In the genomic region with DNA sequence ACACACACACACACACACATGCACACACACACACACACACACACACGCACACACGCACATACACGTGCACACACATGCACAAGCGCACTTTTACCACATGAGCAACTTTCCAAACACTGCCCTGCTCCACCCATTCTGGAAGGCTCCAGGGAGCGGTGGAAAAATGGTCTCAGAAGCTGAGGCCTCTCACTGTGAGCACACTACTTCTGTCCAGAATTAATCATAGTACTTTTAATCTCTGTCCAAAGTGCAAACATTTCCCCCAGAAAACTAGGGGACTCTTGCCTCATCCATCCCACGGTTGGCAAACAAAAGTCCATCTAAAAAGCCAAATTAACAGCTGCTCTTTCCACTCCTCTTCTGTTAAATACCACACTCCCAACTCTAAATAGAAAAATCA, we compare ENCODE assay signal across 26 mouse cellular contexts.
A peak's percentile ranks its signal among the peaks of the same experiment; 100 is the strongest.
DNase-seq lines count a peak whose midpoint lies in the region; ATAC-seq lines count a peak whose summit lies in the region.
"Had no signal": no experiment of that assay in that cellular context is flagged by ENCODE, and none has a peak within 500 bp of the region (broad histone marks: within the 10 kb centered on the region; RNA-seq: fewer than 3 reads in every experiment).

No protein-coding gene starts in this region.

- no peak overlapping the region for H3K4me3 ChIP-seq in intestine, embryonic 15.5 days (replicated peaks)
- no peak overlapping the region for H3K4me3 ChIP-seq in intestine, embryonic 16.5 days (ENCODE audit: low read length)
- H3K4me3 ChIP-seq: embryonic facial prominence, embryonic 10.5 days; embryonic facial prominence, embryonic 15.5 days; forebrain, embryonic 12.5 days; hindbrain, embryonic 13.5 days; kidney, embryonic 15.5 days; limb, embryonic 10.5 days; limb, embryonic 15.5 days; midbrain, embryonic 13.5 days had no signal

- ATAC-seq in intestine, embryonic 15.5 days: peak; percentile 41; the same call in 1 of the 2 replicates
- no peak for ATAC-seq in intestine, embryonic 16.5 days
- ATAC-seq: forebrain, postnatal 0 days; midbrain, embryonic 13.5 days; Patski had no signal

- no peak overlapping the region for H3K27ac ChIP-seq in intestine, embryonic 15.5 days
- no peak overlapping the region for H3K27ac ChIP-seq in intestine, embryonic 16.5 days (ENCODE audit: low read length)
- H3K27ac ChIP-seq: embryonic facial prominence, embryonic 10.5 days; embryonic facial prominence, embryonic 15.5 days; forebrain, embryonic 12.5 days; hindbrain, embryonic 13.5 days; kidney, embryonic 15.5 days; limb, embryonic 10.5 days; limb, embryonic 15.5 days; macrophage; midbrain, embryonic 13.5 days had no signal

- DNase-seq in gastrocnemius, postnatal 25 days: peak; percentile 18
- no peak for DNase-seq in gastrocnemius, postnatal 10 days
- peak; percentile 33 to 52 for DNase-seq in heart, adult 9 months (ENCODE audit: low spot score in 2 of 2)
- DNase-seq in heart, postnatal 25 days (ENCODE audit: low spot score): peak; percentile 21
- DNase-seq in kidney, postnatal 4 days: no peak
- DNase-seq: adrenal gland, postnatal 10 days; cerebellum, adult 8-10 months; cerebellum, postnatal 25 days; forebrain, postnatal 0 days; kidney, adult 18-20 months; kidney, postnatal 25 days; layer of hippocampus, postnatal 36 days; lung, adult 2 months; lung, postnatal 10 days had no signal

- no peak overlapping the region for H3K4me2 ChIP-seq in intestine, embryonic 15.5 days (replicated peaks)
- no peak overlapping the region for H3K4me2 ChIP-seq in intestine, embryonic 16.5 days (ENCODE audit: low read depth, low read length)
- H3K4me2 ChIP-seq: embryonic facial prominence, embryonic 15.5 days; forebrain, embryonic 12.5 days; hindbrain, embryonic 13.5 days; kidney, embryonic 15.5 days; limb, embryonic 15.5 days; midbrain, embryonic 13.5 days had no signal

- H3K9ac ChIP-seq in intestine, embryonic 15.5 days: no peak overlapping the region
- no peak overlapping the region for H3K9ac ChIP-seq in intestine, embryonic 16.5 days (ENCODE audit: low read depth, low read length)
- H3K9ac ChIP-seq: embryonic facial prominence, embryonic 15.5 days; forebrain, embryonic 12.5 days; forebrain, postnatal 0 days; hindbrain, embryonic 13.5 days; kidney, embryonic 15.5 days; limb, embryonic 15.5 days; midbrain, embryonic 13.5 days had no signal

- H3K4me1 ChIP-seq in intestine, embryonic 15.5 days (replicated peaks): peaks cover 4% of the 10 kb centered on the region; the same call in 1 of the 2 replicates
- H3K4me1 ChIP-seq in intestine, embryonic 16.5 days (ENCODE audit: control insufficient read depth, insufficient read depth, low read length): no peaks in the 10 kb centered on the region
- H3K4me1 ChIP-seq: embryonic facial prominence, embryonic 10.5 days; embryonic facial prominence, embryonic 15.5 days; forebrain, embryonic 12.5 days; limb, embryonic 15.5 days had no signal

- no peaks in the 10 kb centered on the region for H3K27me3 ChIP-seq in intestine, embryonic 15.5 days (replicated peaks)
- H3K27me3 ChIP-seq in intestine, embryonic 16.5 days (replicated peaks; ENCODE audit: control insufficient read depth, insufficient read depth, low read length): no peaks in the 10 kb centered on the region
- H3K27me3 ChIP-seq: embryonic facial prominence, embryonic 15.5 days; forebrain, embryonic 12.5 days; hindbrain, embryonic 13.5 days; kidney, embryonic 15.5 days; limb, embryonic 15.5 days; midbrain, embryonic 13.5 days; Patski had no signal

- intact Hi-C loops in heart, postnatal 25 days (cut with DNase I): no loop called here

- no peaks in the 10 kb centered on the region for H3K9me3 ChIP-seq in intestine, embryonic 15.5 days
- no peaks in the 10 kb centered on the region for H3K9me3 ChIP-seq in intestine, embryonic 16.5 days (ENCODE audit: control insufficient read depth, low read length)
- H3K9me3 ChIP-seq: embryonic facial prominence, embryonic 10.5 days; embryonic facial prominence, embryonic 15.5 days; forebrain, embryonic 12.5 days; hindbrain, embryonic 13.5 days; kidney, embryonic 15.5 days; limb, embryonic 10.5 days; limb, embryonic 15.5 days; midbrain, embryonic 13.5 days had no signal

- no peaks in the 10 kb centered on the region for H3K36me3 ChIP-seq in intestine, embryonic 15.5 days
- H3K36me3 ChIP-seq in intestine, embryonic 16.5 days (ENCODE audit: control insufficient read depth, insufficient read depth, low read length): no peaks in the 10 kb centered on the region
- H3K36me3 ChIP-seq: embryonic facial prominence, embryonic 10.5 days; embryonic facial prominence, embryonic 15.5 days; forebrain, embryonic 12.5 days; kidney, embryonic 15.5 days; limb, embryonic 10.5 days; limb, embryonic 15.5 days had no signal

- WGBS in intestine, embryonic 15.5 days: 66% methylated on average over 6 of the region's 6 CpGs
- WGBS in intestine, embryonic 16.5 days: 61% methylated on average over 6 of the region's 6 CpGs

Comparison
In these comparisons a context has a peak if more than half of its experiments do, and no peak if none do; other contexts are left out.
1. DNase-seq: peak in gastrocnemius, postnatal 25 days (single experiment), heart, adult 9 months (2 of 2) and heart, postnatal 25 days (single experiment); none in gastrocnemius, postnatal 10 days (single experiment) and kidney, postnatal 4 days (0 of 2).